Mouse (Mus musculus): Measurements from ENCODE around the gene Myo18b.

Gene Myo18b

GRCm38 (mm10) chr5:112663701-112664100, 232.5 kb downstream of the Myo18b start:
- no peak for DNase-seq

- no peak for DNase-seq
Measured at GRCm38 (mm10) chr5:112660924-112661431, 235.2 kb downstream of the Myo18b start.

- DNase-seq, result no peak
Measured at GRCm38 (mm10) chr5:112659295-112659694, 236.9 kb downstream of the Myo18b start.

GRCm38 (mm10) chr5:112656811-112657210, 239.4 kb downstream of the Myo18b start:
- DNase-seq, result no peak

DNA sequence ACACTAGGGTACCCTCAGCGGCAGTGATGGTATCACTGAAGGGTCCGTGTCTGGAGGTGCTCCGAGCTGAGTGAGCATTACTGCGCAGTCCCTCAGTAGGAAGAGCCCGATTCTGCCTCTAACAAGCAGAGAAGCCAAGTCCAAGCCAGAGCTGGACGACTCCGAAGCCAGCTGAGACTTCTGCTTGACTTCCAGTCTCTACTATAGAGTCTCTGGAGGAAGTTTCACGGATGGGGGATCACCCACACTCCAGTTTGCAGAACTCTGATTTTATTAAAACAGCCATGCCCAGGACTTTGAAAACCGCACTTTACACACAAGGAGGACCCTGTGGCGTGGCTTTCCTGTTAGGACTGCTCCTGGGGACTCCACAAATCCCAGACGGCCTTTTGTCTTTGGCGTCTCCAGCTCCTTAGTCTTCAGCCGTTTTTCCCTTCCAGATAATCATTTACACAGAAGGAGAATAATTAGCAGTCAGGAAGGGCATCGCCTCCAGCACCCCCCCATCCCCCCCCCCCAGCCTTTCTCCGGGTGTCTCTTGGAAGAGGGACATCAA, 240.1 kb downstream of the Myo18b start:
- no peak for DNase-seq

GRCm38 (mm10) chr5:112655529-112655928, 240.6 kb downstream of the Myo18b start:
- DNase-seq, result no peak

DNA sequence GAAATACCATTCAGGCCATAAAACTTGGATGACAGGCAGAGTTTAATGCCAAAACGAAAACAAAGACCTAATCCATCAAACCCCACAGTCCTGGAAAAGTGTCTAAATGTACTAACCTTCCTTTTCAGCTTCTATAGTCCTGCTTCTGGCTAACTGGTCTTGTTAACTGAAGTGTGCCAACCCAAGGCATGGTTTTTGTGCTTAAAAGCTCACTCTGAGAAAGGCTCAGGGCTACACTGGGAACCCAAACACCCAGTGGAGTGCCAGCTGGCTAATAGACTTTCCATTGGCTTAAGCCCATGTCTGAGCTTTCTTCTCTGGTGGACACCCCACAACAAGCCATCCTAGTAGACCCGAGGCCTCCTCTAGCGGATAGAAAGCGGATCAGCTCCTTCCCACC, 244.1 kb downstream of the Myo18b start:
- DNase-seq, result no peak

- no peak for DNase-seq
Measured at GRCm38 (mm10) chr5:112649164-112649702, 246.9 kb downstream of the Myo18b start.

- no peak for DNase-seq
Measured at GRCm38 (mm10) chr5:112646871-112647270, 249.3 kb downstream of the Myo18b start.

GRCm38 (mm10) chr5:112645535-112645934, 250.6 kb downstream of the Myo18b start:
- no peak for DNase-seq

GRCm38 (mm10) chr5:112643533-112644272, 252.5 kb downstream of the Myo18b start:
- no peak for DNase-seq

GRCm38 (mm10) chr5:112642731-112643130, 253.4 kb downstream of the Myo18b start:
- no peak for DNase-seq

DNA sequence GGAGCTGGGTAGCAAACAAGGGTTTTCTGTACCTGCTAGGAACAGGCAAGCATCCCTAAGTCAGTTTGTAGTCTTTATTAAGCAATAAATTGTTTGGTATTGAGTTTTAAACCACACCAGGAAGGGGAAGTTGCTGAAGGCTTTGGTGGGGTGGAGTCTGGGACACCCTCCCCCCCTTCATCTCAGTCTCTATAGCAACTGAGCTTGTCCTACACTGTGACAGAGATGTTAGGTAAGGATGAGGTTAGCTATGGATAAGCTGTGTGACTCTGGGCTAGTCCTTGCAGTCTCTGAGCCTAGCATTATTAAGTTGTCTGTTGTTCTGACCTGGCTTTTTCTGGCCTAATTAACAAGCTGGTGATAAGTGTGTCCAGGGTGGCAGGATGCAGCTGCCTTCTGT, 254.4 kb downstream of the Myo18b start:
- DNase-seq, result no peak

- no peak for DNase-seq
Measured at GRCm38 (mm10) chr5:112641131-112641530, 255.0 kb downstream of the Myo18b start.

DNA sequence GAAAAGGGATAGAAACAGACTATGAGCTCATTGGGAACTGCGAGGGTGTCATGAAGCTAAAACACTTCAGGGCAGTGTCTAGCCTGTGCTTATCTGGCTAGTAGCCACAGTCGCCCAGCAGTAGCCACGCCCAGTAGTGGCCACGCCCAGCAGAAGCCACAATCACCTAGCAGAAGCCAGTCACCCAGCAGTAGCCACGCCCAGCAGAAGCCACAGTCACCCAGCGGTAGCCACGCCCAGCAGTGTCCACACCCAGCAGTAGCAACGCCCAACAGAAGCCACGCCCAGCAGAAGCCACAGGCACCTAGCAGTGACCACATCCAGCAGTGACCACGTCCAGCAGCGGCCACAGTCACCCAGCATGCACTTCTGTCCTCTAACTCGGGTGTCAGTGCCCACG, 255.5 kb downstream of the Myo18b start:
- no peak for DNase-seq

Data from heart, adult 11 months (tissue).